Mouse (Mus musculus) hindbrain, embryonic 11.5 days (tissue): ENCODE measurements around the gene Adamts10. TPM values are rescaled to one million over a fixed set of nuclear protein-coding genes. Genes with fewer than 3 reads are reported as not detected.

Source experiments
- ATAC-seq: fragments of 200-750 bp; cut with Nextera tagmentation; 2 replicates; pipeline ENCODE4 v1.8.0; 2017; ENCODE audit warnings: mild to moderate bottlenecking, moderate TSS enrichment, moderate library complexity; ENCODE audit not compliant: low FRiP score
- DNase-seq: peaks from one replicate; pipeline ENCODE4 v3.0.0-alpha.2; 2015; ENCODE audit warnings: low spot score
- H3K27ac ChIP-seq: fragments of 300-500 bp; sonication (generic); 2 replicates; pipeline ENCODE4 v1.5.1; 2014; ENCODE audit warnings: mild to moderate bottlenecking, low read depth, low read length
- H3K27me3 ChIP-seq: fragments of 300-500 bp; sonication (generic); 2 replicates; pipeline ENCODE4 v1.6.1; 2014; ENCODE audit warnings: mild to moderate bottlenecking, low read length, moderate library complexity, mixed read lengths; ENCODE audit not compliant: control insufficient read depth, insufficient read depth
- H3K36me3 ChIP-seq: fragments of 300-500 bp; sonication (generic); 2 replicates; pipeline ENCODE4 v1.6.1; 2014; ENCODE audit warnings: mild to moderate bottlenecking, low read length, moderate library complexity, mixed read lengths; ENCODE audit not compliant: control insufficient read depth, insufficient read depth
- H3K4me1 ChIP-seq: fragments of 300-500 bp; sonication (generic); replicated peaks from 2 replicates; pipeline ENCODE4 v1.6.1; 2014; ENCODE audit warnings: low read length, mixed read lengths; ENCODE audit not compliant: control insufficient read depth, insufficient read depth
- H3K4me2 ChIP-seq: fragments of 300-500 bp; sonication (generic); replicated peaks from 2 replicates; pipeline ENCODE4 v1.6.1; 2014; ENCODE audit warnings: mild to moderate bottlenecking, low read depth, low read length
- H3K4me3 ChIP-seq: fragments of 300-500 bp; sonication (generic); 2 replicates; pipeline ENCODE4 v1.5.1; 2014; ENCODE audit warnings: low read depth, low read length
- H3K9ac ChIP-seq: fragments of 300-500 bp; sonication (generic); 2 replicates; pipeline ENCODE4 v1.6.1; 2014; ENCODE audit warnings: low read depth, low read length
- H3K9me3 ChIP-seq: fragments of 300-500 bp; sonication (generic); 2 replicates; pipeline ENCODE4 v1.6.1; 2016; ENCODE audit warnings: low read length; ENCODE audit not compliant: control insufficient read depth
- WGBS: fragments of 180-500 bp; shearing (Covaris S2); extraction: QIAGEN DNeasy Blood & Tissue Kit; methylation state at CpG from one replicate; pipeline ENCODE4 v1.1.7; 2014; 5-methylcytosine and 5-hydroxymethylcytosine counted together
- polyA plus RNA-seq: library from polyadenylated mRNA; unstranded; fragments of >200 nt; fragmentation: Nextera tagmentation; extraction: Ambion mirVana; gene quantifications from 2 replicates; pipeline ENCODE4 v1.2.1, GENCODE M21; 2014

Adamts10 gene
- polyA plus RNA-seq, 1 experiment from 2014 or later = 36.6 TPM

GRCm38 (mm10) chr17:33564599-33564998, 40.6 kb downstream of the Adamts10 start:
- no peaks in the 10 kb centered on the region for H3K4me1 ChIP-seq
- WGBS = 69% methylated on average over 1 of the region's 1 CpGs

GRCm38 (mm10) chr17:33566182-33566581, 42.2 kb downstream of the Adamts10 start:
- no peaks in the 10 kb centered on the region for H3K36me3 ChIP-seq
- no peak overlapping the region for H3K27ac ChIP-seq
- DNase-seq (no peak), ATAC-seq (no peak)
- H3K4me1 ChIP-seq = no peaks in the 10 kb centered on the region
- no peak overlapping the region for H3K9ac ChIP-seq
- H3K9me3 ChIP-seq = no peaks in the 10 kb centered on the region
- no peak overlapping the region for H3K4me3 ChIP-seq
- H3K4me2 ChIP-seq = no peak overlapping the region
- H3K27me3 ChIP-seq = no peaks in the 10 kb centered on the region
- WGBS = 71% methylated on average over 2 of the region's 2 CpGs

More at GRCm38 (mm10) chr17:33564599-33564998, 40.6 kb downstream of the Adamts10 start:
- Histone ChIP-seq H3K27me3 (no peaks in the 10 kb centered on the region), H3K27ac (no peak overlapping the region), H3K4me2 (no peak overlapping the region), H3K4me3 (no peak overlapping the region), H3K36me3 (no peaks in the 10 kb centered on the region), H3K9ac (no peak overlapping the region), H3K9me3 (no peaks in the 10 kb centered on the region)
- ATAC-seq (no peak), DNase-seq (no peak)

- Histone ChIP-seq H3K27me3 (no peaks in the 10 kb centered on the region), H3K4me2 (no peak overlapping the region), H3K9ac (no peak overlapping the region), H3K27ac (no peak overlapping the region), H3K4me3 (no peak overlapping the region), H3K4me1 (no peaks in the 10 kb centered on the region), H3K9me3 (no peaks in the 10 kb centered on the region), H3K36me3 (no peaks in the 10 kb centered on the region)
- WGBS = 88% methylated on average over 4 of the region's 4 CpGs
- ATAC-seq = no peak
- DNase-seq = no peak
These were observed 60.1 kb downstream of the Adamts10 start for GRCm38 (mm10) chr17:33584061-33584460.

- Histone ChIP-seq H3K4me1 (no peaks in the 10 kb centered on the region), H3K4me3 (no peak overlapping the region), H3K27ac (no peak overlapping the region), H3K36me3 (no peaks in the 10 kb centered on the region), H3K27me3 (no peaks in the 10 kb centered on the region), H3K4me2 (no peak overlapping the region), H3K9me3 (no peaks in the 10 kb centered on the region), H3K9ac (no peak overlapping the region)
- ATAC-seq (no peak), DNase-seq (no peak)
- 66% methylated on average over 17 of the region's 17 CpGs for WGBS
These were observed 62.0 kb downstream of the Adamts10 start for GRCm38 (mm10) chr17:33586011-33586410.

DNA sequence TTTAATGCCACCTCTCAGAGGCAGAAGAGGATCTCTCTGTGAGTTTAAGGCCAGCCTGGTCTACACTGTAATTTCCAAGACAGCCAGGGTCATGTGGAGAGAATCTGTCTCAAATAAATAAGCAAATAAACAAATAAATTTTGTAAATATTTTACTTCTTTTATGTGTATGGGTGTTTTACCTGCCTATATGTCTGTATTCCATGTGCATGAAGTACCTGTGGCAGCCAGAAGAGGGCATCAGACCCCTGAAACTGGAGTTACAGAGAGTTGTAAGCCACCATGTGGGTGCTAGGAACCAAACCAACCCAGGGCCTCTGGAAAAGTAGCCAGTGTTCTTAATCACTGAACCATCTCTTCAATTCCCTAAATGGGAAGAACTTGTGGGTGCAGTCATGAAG, 73.3 kb downstream of the Adamts10 start:
- H3K27me3 ChIP-seq = no peaks in the 10 kb centered on the region
- no peaks in the 10 kb centered on the region for H3K9me3 ChIP-seq
- no peak overlapping the region for H3K9ac ChIP-seq
- H3K27ac ChIP-seq = no peak overlapping the region
- DNase-seq = no peak
- no peak overlapping the region for H3K4me3 ChIP-seq
- no peak for ATAC-seq
- no peaks in the 10 kb centered on the region for H3K36me3 ChIP-seq
- no peak overlapping the region for H3K4me2 ChIP-seq
- no peaks in the 10 kb centered on the region for H3K4me1 ChIP-seq

GRCm38 (mm10) chr17:33598506-33598905, 74.5 kb downstream of the Adamts10 start:
- no peaks in the 10 kb centered on the region for H3K4me1 ChIP-seq
- DNase-seq = no peak

GRCm38 (mm10) chr17:33599836-33600475, 76.0 kb downstream of the Adamts10 start:
- ATAC-seq (no peak), DNase-seq (no peak)
- no peak overlapping the region for H3K4me3 ChIP-seq
- H3K4me1 ChIP-seq = no peaks in the 10 kb centered on the region
- H3K9ac ChIP-seq = no peak overlapping the region
- H3K27me3 ChIP-seq = no peaks in the 10 kb centered on the region
- H3K9me3 ChIP-seq = no peaks in the 10 kb centered on the region
- no peak overlapping the region for H3K27ac ChIP-seq
- H3K36me3 ChIP-seq = no peaks in the 10 kb centered on the region
- WGBS = 87% methylated on average over 8 of the region's 8 CpGs
- no peak overlapping the region for H3K4me2 ChIP-seq

More at GRCm38 (mm10) chr17:33598506-33598905, 74.5 kb downstream of the Adamts10 start:
- Histone ChIP-seq H3K4me2 (no peak overlapping the region), H3K27ac (no peak overlapping the region), H3K27me3 (no peaks in the 10 kb centered on the region), H3K9ac (no peak overlapping the region), H3K9me3 (no peaks in the 10 kb centered on the region), H3K4me3 (no peak overlapping the region), H3K36me3 (no peaks in the 10 kb centered on the region)
- 84% methylated on average over 5 of the region's 5 CpGs for WGBS
- no peak for ATAC-seq

DNA sequence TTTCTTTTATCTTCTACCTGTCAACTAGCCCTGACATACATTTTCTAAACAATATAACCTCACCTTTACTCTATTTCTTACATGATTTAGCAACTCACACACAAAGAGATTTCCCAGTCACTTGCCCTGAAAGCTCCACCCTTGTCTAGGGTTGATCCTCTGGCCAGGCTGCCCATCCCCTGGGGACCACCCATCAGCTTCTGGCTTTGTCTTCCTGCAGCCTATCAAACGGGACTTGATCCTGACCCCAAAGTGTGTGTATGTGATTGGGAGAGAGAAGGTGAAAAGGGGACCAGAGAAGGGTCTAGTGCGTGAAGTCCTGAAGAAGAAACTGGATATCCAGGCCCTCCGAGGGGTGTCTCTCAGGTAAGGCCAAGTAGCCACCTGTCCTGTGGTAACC, 76.8 kb downstream of the Adamts10 start:
- Histone ChIP-seq H3K27me3 (no peaks in the 10 kb centered on the region), H3K4me1 (no peaks in the 10 kb centered on the region), H3K9me3 (no peaks in the 10 kb centered on the region), H3K4me2 (no peak overlapping the region), H3K36me3 (no peaks in the 10 kb centered on the region), H3K4me3 (no peak overlapping the region), H3K27ac (no peak overlapping the region), H3K9ac (no peak overlapping the region)
- WGBS = 80% methylated on average over 3 of the region's 3 CpGs
- ATAC-seq (no peak), DNase-seq (no peak)

DNA sequence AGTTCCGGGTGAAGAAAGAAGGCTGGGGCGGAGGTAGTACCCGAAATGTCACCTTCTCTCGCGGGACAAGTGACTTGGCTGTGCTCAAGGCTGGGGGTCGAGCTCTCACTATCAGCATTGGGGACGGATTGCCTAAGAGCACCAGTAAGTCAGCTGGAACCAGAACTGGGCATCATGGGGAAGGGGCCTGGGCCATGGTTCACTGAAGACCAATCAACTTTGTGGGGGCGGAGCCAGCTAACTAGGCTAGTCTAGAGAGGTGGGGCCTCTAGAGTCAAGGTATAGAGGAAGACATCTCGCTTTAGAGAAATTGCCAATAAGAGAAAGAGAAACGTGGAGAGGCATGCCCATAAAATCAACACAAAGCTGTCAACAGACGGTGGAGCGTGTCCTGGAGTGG, 77.9 kb downstream of the Adamts10 start:
- Histone ChIP-seq H3K36me3 (no peaks in the 10 kb centered on the region), H3K9ac (no peak overlapping the region), H3K4me1 (no peaks in the 10 kb centered on the region), H3K4me2 (no peak overlapping the region), H3K27me3 (no peaks in the 10 kb centered on the region), H3K9me3 (no peaks in the 10 kb centered on the region), H3K4me3 (no peak overlapping the region), H3K27ac (no peak overlapping the region)
- ATAC-seq (no peak), DNase-seq (no peak)
- WGBS = 81% methylated on average over 12 of the region's 12 CpGs
